In the genomic region with DNA sequence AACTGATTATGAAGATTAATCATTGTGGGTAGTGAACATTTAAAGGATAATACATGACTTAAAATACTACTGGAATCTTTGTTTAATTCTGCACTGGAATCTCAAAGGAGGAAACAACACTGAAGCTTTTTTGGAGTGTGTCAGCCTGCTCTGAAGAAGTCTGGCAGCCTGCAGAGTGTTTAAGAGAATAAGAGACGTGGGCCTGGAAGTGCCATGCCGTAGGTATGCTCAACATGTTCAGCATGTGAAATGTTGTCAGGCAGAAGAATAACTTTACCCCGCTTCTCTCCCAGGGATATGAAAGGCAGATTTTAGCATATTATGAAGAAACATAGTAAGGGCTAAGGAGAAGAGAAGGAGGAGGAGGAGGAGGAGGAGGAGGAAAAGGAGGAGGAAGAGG, we compare ENCODE assay signal across 23 mouse cellular contexts.
DNase-seq lines count a peak whose midpoint lies in the region; ATAC-seq lines count a peak whose summit lies in the region.
"Had no signal": no experiment of that assay in that cellular context is flagged by ENCODE, and none has a peak within 500 bp of the region (broad histone marks: within the 10 kb centered on the region; RNA-seq: fewer than 3 reads in every experiment).

No protein-coding gene starts in this region.

- DNase-seq in layer of hippocampus, adult 18-20 months (ENCODE audit: low spot score in 2 of 2) = peak; percentile 10 to 49
- no peak for DNase-seq in layer of hippocampus, postnatal 10 days (ENCODE audit: low spot score in 2 of 2)
- DNase-seq in right cerebral cortex, adult 18-20 months = peak; percentile 66
- no peak for DNase-seq in right cerebral cortex, postnatal 4 days
- peak; percentile 26 to 89 for DNase-seq in left cerebral cortex, postnatal 25 days (ENCODE audit: low spot score in 2 of 2)
- DNase-seq in urinary bladder, adult 2 months (ENCODE audit: low spot score) = no peak
- DNase-seq in heart, adult 9 months (ENCODE audit: low spot score in 2 of 2) = no peak
- DNase-seq: adrenal gland, postnatal 10 days; cerebellum, adult 8-10 months; gastrocnemius, postnatal 36 days; heart, adult 2 months; heart, postnatal 36 days; kidney, adult 2 months; lung, embryonic 14.5 days; thymus, postnatal 25 days had no signal

- no peak for ATAC-seq in hindbrain, embryonic 12.5 days (ENCODE audit: low FRiP score)
- ATAC-seq: forebrain, embryonic 15.5 days; midbrain, embryonic 13.5 days had no signal

- H3K4me1 ChIP-seq in hindbrain, embryonic 12.5 days = 0 out of 2 replicates have a peak, but pooled peaks cover 4% of the 10 kb centered on the region
- H3K4me1 ChIP-seq: forebrain, embryonic 15.5 days; limb, embryonic 15.5 days had no signal

- H3K36me3 ChIP-seq in hindbrain, embryonic 12.5 days = no peaks in the 10 kb centered on the region
- H3K36me3 ChIP-seq: forebrain, embryonic 15.5 days; limb, embryonic 15.5 days; midbrain, embryonic 13.5 days had no signal

- no peak overlapping the region for H3K4me2 ChIP-seq in hindbrain, embryonic 12.5 days (replicated peaks)
- H3K4me2 ChIP-seq: forebrain, embryonic 15.5 days; hindbrain, embryonic 14.5 days; limb, embryonic 15.5 days; lung, embryonic 14.5 days; midbrain, embryonic 13.5 days had no signal

- H3K27ac ChIP-seq in hindbrain, embryonic 12.5 days = no peak overlapping the region
- H3K27ac ChIP-seq: forebrain, embryonic 15.5 days; heart, adult 2 months; hindbrain, embryonic 14.5 days; kidney, postnatal 0 days; limb, embryonic 15.5 days; liver, embryonic 14.5 days; midbrain, embryonic 13.5 days had no signal

- H3K4me3 ChIP-seq in hindbrain, embryonic 12.5 days = no peak overlapping the region
- H3K4me3 ChIP-seq: forebrain, embryonic 15.5 days; heart, adult 2 months; limb, embryonic 15.5 days; megakaryocyte, embryonic 14.5 days; midbrain, embryonic 13.5 days had no signal

- no peaks in the 10 kb centered on the region for H3K27me3 ChIP-seq in hindbrain, embryonic 12.5 days
- H3K27me3 ChIP-seq: forebrain, embryonic 15.5 days; limb, embryonic 15.5 days; midbrain, embryonic 13.5 days had no signal

- 80% methylated on average over 3 of the region's 3 CpGs for WGBS in hindbrain, embryonic 12.5 days

- H3K9me3 ChIP-seq in hindbrain, embryonic 12.5 days (replicated peaks) = no peaks in the 10 kb centered on the region
- H3K9me3 ChIP-seq: forebrain, embryonic 15.5 days; limb, embryonic 15.5 days; megakaryocyte, embryonic 14.5 days; midbrain, embryonic 13.5 days had no signal

- intact Hi-C loops in left cerebral cortex, postnatal 25 days (cut with DNase I) = loop anchor here (5.0 kb wide), 2 partner anchors 252 to 467 kb away; no protein-coding TSS in a partner anchor

- no peak overlapping the region for H3K9ac ChIP-seq in hindbrain, embryonic 12.5 days
- H3K9ac ChIP-seq: forebrain, embryonic 15.5 days; hindbrain, embryonic 14.5 days; limb, embryonic 15.5 days; liver, embryonic 14.5 days; lung, embryonic 14.5 days; midbrain, embryonic 13.5 days had no signal

Comparison
In these comparisons a context has a peak if more than half of its experiments do, and no peak if none do; other contexts are left out.
1. DNase-seq: peak in layer of hippocampus, adult 18-20 months (2 of 2), right cerebral cortex, adult 18-20 months (single experiment) and left cerebral cortex, postnatal 25 days (2 of 2); none in layer of hippocampus, postnatal 10 days (0 of 2), right cerebral cortex, postnatal 4 days (single experiment), urinary bladder, adult 2 months (single experiment) and heart, adult 9 months (0 of 2).